Mouse (Mus musculus): ENCODE data around the gene Cnn3. TPM values are rescaled to one million over a fixed set of nuclear protein-coding genes. Genes with fewer than 3 reads are reported as not detected.

Cnn3 gene
- total RNA-seq, 2 experiments from 2014 or later: 28.5 to 38.8 TPM

DNA sequence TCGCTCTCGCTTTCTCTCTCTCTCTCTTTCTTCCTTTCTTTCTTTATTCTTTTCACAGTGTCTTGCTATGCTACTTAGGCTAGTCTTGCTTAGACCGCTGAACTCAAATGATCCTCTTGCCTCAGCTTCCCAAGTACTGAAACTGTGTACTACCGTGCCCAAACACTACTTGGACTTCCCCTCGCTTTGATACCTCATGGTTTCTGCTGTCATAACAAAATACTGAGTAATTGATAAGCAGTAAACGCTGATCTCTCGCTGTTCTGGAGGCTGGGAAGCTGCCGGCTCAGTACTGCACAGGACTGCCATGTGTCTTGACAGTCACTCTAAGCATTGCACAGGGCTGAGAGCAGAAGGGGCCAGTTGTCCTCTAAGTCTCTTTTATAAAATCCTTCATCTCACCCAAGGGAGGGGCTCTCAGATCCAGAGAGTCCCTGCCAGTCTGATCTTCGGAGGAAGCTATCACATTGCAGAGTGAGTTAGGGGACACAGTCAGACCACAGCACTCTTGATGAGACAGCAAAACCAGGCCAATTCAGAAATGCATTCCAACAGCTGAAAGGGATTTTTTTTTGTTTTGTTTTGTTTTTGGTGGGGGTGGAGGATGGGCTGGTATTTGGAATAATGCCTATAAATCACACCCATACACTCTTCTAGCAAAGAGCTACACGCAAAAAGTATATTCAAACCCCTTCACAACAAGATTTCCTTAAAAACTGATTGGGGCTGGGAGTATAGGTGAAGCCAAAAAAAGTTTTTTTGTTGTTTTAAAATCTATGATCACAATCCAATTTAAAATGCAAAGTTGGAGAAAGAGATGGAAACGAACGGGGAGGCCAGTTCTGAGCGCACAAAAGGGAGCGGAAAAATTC lies 8.7 kb upstream of the Cnn3 start:
- no peak for ATAC-seq (replicated peaks; ENCODE audit: poor library complexity)

DNA sequence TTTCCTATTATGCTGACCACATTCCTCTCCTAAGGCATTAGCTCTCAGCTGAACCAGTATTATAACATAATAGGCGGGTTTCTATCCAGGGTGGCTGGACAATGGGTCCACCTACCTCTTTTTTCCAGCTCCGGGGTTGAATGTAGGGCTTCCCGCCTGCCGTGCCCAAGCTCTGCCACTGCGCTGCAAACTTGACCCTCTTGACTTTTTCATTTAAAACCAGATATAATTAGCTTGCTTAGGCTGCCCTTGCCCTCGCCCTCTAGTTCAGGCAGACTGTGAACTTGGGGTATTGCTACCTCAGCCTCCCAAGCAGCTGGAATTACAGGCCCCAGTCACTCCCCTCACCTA lies 8.1 kb upstream of the Cnn3 start:
- ATAC-seq (replicated peaks; ENCODE audit: poor library complexity): no peak

DNA sequence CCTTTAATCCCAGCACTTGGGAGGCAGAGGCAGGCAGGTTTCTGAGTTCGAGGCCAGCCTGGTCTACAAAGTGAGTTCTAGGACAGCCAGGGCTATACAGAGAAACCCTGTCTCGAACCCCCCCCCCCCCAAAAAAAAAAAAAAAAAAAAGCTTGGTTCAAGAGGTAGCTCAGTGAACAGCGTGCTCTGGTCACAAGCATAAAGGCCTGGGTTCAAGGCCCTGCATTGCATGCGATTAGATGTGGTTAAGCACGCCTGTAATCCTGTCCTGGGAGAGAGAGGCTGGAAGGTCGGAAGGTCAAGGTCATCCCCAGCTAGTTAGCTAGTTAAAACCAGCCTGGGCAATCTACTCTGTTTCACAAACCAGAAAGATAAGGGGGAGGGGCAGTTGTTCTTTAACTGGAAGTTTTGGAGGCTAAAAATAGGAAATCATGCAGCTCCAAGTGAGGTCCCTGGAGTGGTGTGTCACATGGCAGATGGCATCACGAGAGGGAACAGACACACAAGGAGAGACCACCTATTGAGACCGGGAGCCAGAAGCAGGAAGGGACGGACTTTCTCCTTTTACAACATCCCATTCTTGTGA lies 7.4 kb upstream of the Cnn3 start:
- no peak for ATAC-seq (replicated peaks; ENCODE audit: poor library complexity)

DNA sequence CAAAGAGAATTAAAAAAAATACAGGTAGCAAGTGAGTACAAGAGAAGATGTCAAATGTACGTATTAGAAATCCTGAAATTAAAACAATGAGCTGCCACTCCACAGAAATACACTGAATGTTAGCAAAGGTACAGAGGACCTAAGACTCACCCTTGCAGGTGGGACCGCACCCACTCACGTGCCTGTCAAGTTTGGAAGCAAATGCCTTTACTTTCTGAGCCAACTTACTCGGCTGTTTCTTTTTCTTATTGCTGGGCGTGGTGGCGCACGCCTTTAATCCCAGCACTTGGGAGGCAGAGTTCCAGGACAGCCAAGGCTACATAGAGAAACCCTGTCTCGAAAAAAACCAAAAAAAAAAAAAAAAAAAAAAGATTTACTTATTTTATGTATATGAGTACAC lies 3.9 kb upstream of the Cnn3 start:
- no peak for ATAC-seq (replicated peaks; ENCODE audit: poor library complexity)

DNA sequence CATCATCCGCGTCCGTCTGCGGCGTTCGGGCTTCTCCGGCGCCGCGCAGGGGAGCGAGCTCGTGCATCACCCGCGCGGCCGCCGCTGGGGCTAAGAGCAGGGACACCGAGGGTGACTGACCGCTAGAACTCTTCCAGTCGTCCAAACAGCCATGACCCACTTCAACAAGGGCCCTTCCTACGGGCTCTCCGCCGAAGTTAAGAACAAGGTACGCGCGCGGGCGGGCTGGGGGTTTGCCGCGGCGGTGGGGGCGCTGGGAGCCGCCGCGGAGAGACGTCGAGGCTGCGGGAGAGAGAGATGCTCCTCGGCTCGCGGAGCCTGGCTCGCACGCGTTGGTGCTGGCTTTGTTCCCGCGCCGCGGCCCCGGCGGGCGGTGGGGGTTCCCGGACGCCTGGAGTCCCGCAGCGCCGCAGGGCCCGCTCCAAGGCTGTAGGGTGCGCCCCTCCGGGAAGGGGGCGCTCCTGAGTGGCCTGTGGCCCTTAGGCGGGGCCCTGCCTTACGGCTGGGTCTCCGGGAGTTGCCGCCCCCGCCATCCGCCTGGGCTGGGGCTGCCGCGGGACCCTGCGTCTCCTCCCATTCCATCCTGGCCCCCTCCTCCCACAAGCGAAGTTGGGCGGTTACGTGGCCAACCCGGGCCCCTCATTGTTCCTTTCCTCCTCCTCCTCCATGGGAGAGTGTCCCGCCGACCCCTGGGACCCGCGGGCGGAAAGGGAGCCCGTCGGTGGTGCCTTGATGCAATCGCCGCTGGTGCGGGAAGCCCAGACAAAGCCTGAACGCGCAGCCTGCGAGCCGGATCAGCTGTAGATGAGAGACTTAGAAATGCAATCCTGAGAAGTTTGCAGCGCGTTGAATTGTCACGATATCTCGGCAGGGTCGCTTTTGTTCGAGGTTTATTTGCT lies 573 bp downstream of the Cnn3 start:
- peak; percentile 59 for ATAC-seq (replicated peaks; ENCODE audit: poor library complexity)

DNA sequence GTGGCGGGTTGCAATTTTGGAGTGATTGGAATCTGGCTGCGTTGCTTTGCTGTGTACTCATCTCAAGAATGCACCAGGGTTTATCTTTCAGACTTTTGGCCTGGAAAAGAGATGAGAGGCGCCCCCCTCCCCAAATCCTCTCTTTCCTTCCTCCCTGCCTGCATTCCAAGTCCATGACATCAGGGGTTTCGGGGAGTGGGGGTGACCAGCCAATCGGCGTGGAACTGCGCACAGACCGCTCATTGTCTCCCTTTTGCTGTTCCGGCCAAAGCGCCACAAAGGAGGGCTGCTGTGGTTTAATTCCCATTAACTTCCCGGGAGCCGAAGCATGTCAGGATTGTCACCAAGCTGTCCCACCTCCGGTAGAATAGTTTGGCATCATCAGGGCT lies 1.2 kb downstream of the Cnn3 start:
- ATAC-seq (replicated peaks; ENCODE audit: poor library complexity): no peak

- no peak for ATAC-seq (replicated peaks; ENCODE audit: poor library complexity)
Measured at GRCm38 (mm10) chr3:121428230-121428629, 1.9 kb downstream of the Cnn3 start.

- no peak for ATAC-seq (replicated peaks; ENCODE audit: poor library complexity)
Measured at GRCm38 (mm10) chr3:121428696-121429259, 2.5 kb downstream of the Cnn3 start.

DNA sequence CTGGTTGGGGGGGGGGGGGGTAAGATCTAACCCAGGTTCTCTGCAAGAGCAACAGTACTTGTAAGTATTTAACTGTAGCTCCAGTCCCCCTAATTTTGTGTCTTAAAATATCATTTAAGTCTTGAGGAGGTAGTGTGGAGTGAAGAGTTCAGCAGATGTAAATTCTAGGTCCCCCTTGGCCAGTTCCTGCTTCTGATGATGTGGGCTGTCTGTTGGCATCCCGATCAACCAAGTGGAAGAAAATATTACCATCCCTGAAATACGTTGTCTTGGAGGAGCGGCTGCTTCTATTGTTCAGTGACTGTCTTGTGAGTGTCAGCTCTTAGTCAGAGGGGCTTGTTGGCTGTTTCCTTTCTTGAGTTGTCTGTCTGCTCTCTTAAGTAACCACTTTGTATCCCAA lies 3.2 kb downstream of the Cnn3 start:
- ATAC-seq (replicated peaks; ENCODE audit: poor library complexity): no peak

DNA sequence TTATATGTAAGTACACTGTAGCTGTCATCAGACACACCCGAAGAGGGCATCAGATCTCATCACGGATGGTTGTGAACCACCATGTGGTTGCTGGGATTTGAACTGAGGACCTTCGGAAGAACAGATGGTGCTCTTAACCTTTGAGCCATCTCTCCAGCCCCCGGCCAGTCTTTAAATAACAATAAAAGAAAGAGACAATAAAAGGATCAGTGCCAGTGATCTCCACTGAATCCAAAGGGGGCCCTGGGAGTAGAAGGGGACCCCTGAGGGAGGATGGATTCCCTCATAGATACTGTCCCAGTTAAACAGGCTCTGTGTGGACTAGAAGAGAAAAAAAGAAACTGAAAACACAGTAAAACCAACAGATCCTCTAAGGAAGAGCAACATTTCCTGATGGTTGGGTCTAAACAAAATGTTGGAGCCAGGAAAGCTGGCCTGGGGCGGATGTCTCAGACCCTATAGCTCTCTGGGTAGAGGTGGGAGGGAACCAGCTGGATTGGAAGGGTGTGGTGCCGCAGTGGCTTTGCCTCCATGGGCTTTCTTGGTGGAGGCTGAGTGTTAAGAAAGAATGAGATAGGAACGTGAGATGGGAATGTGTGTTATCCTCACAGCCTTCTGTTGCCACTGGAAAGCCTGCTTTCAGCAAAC lies 4.1 kb downstream of the Cnn3 start:
- ATAC-seq (replicated peaks; ENCODE audit: poor library complexity): no peak

- ATAC-seq (replicated peaks; ENCODE audit: poor library complexity): no peak
Measured at GRCm38 (mm10) chr3:121433359-121433758, 7.1 kb downstream of the Cnn3 start.

- ATAC-seq (replicated peaks; ENCODE audit: poor library complexity): 0 out of 2 replicates have a peak, but pooled peaks have one; percentile 33
Measured at GRCm38 (mm10) chr3:121433968-121434533, 7.8 kb downstream of the Cnn3 start.

DNA sequence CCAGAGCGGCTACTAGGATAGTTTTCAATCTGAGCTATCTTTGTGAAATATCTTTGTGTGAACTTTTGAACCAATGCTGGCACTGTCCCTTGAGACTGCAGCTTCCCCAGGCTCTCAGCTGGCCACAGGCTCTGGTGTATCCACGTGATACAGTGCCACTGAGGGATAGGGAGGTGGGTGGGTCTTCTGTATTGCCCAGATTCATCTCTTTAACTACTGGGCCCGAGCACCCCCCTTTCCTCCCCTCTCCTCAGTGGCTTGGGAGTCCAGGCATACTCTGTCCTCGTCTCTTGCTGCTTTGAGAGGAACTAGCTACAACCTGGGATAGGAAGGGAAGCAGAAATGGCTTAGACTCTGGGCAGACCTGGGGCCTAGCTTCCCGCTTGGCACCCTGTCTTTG lies 9.0 kb downstream of the Cnn3 start:
- ATAC-seq (replicated peaks; ENCODE audit: poor library complexity): no peak

- no peak for ATAC-seq (replicated peaks; ENCODE audit: poor library complexity)
Measured at GRCm38 (mm10) chr3:121437070-121437469, 10.8 kb downstream of the Cnn3 start.

DNA sequence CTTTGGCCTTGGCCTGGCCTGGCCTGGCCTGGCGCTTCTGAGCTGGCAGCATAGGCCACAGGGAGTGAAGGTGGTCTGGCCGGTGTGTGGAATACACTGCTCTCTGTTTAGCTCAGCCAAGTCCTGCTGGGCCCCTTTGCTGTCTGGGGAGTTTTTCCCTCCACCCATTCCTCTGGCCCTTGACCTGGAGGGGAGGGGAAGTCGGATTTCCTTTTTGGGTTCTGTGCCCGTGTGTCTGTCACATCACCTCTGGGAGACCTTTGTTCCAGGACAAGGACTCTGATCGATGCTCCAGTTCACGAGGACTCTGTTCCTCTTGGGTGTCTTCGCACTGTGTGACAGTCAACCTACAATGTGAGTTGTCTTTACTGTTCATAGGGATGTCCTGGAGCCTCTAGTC lies 11.7 kb downstream of the Cnn3 start:
- ATAC-seq (replicated peaks; ENCODE audit: poor library complexity): no peak

GRCm38 (mm10) chr3:121439623-121440161 lies 13.4 kb downstream of the Cnn3 start:
- no peak for ATAC-seq (replicated peaks; ENCODE audit: poor library complexity)

DNA sequence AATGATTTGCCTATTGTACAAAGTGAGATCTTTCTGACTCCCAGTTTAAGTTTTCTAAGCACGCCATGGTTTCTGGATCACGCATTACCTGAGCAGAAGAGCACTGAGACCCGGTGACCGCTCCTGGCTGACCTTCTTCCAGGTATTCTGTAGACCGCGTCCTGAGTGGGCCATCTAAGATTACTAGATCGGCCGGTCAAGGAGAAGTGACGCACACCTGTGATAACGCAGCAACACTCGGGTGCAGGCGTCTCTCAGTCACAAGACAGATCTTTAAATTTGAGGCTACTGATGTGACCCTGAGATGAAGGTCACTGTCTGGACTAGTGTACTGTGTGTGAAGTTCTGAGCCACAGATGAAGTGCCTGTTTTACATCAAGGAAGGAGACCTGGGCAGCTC lies 15.2 kb downstream of the Cnn3 start:
- ATAC-seq (replicated peaks; ENCODE audit: poor library complexity): no peak

GRCm38 (mm10) chr3:121442288-121442687 lies 16.0 kb downstream of the Cnn3 start:
- peak; percentile 32; the same call in 1 of the 2 replicates for ATAC-seq (replicated peaks; ENCODE audit: poor library complexity)

GRCm38 (mm10) chr3:121443861-121444271 lies 17.6 kb downstream of the Cnn3 start:
- peak; percentile 49 for ATAC-seq (replicated peaks; ENCODE audit: poor library complexity)

- ATAC-seq (replicated peaks; ENCODE audit: poor library complexity): peak; percentile 7; the same call in 1 of the 2 replicates
Measured at GRCm38 (mm10) chr3:121444414-121444813, 18.1 kb downstream of the Cnn3 start.

Data from megakaryocyte progenitor cell, adult 5-6 weeks (primary cell).